Mouse (Mus musculus): ENCODE measurements at regions not wholly inside any gene's neighbourhood (a gene's known extent, or its start where the extent isn't known, plus 50 kb on each side); places are given as distances from the start of the nearest gene placed in this dataset.

DNA sequence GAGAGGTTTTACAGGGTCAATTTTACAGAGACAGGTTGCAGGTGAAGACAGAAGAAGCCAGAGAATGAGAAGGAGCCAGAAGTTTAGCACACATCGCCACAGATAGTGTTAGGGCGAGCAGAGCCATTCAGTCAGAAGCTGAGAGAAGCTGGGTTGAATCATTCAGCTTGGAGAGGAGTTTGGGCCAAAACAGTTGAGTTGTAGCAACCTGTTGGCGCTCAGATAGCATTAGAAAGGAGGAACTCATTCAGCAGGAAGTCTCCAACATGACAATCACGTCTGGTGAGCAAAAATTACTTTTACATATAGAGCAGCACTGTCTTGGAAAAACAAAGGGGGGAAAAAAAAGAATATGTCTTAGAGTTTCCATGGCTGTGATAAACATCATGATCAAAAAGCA is 53.2 kb downstream of the Fam43a start:
- 50% methylated on average over 4 of the region's 4 CpGs for WGBS
- DNase-seq (ENCODE audit: low read depth in 1 of 2, low spot score in 2 of 2) = no peak
- TF ChIP-seq CTCF (IDR thresholded peaks at IDR 0.05; ENCODE audit: extremely low read depth, insufficient read depth, insufficient read length, insufficient replicate concordance) = no peak
- TF ChIP-seq POLR2A (IDR thresholded peaks at IDR 0.05; ENCODE audit: low read depth, low read length) = no peak
- Histone ChIP-seq H3K4me1 (ENCODE audit: control insufficient read depth, insufficient read depth, insufficient read length) (peaks cover 5% of the 10 kb centered on the region; the same call in 1 of the 2 replicates), H3K4me3 (ENCODE audit: extremely low read depth, insufficient read depth, insufficient read length) (no peak overlapping the region), H3K27ac (ENCODE audit: insufficient read depth, low read length) (no peak overlapping the region), H3K36me3 (ENCODE audit: control insufficient read depth, insufficient read depth, low read length) (no peaks in the 10 kb centered on the region), H3K27me3 (ENCODE audit: control insufficient read depth, insufficient read depth, low read length) (no peaks in the 10 kb centered on the region)

GRCm38 (mm10) chr16:30653806-30654205 is 54.3 kb downstream of the Fam43a start:
- 64% methylated on average over 5 of the region's 5 CpGs for WGBS
- no peak overlapping the region for H3K27ac ChIP-seq (ENCODE audit: insufficient read depth, low read length)
- TF ChIP-seq POLR2A (IDR thresholded peaks at IDR 0.05; ENCODE audit: low read depth, low read length) (no peak), CTCF (IDR thresholded peaks at IDR 0.05; ENCODE audit: extremely low read depth, insufficient read depth, insufficient read length, insufficient replicate concordance) (no peak)
- H3K4me3 ChIP-seq (ENCODE audit: extremely low read depth, insufficient read depth, insufficient read length) = no peak overlapping the region
- no peaks in the 10 kb centered on the region for H3K36me3 ChIP-seq (ENCODE audit: control insufficient read depth, insufficient read depth, low read length)
- peaks cover 5% of the 10 kb centered on the region; the same call in 1 of the 2 replicates for H3K4me1 ChIP-seq (ENCODE audit: control insufficient read depth, insufficient read depth, insufficient read length)
- H3K27me3 ChIP-seq (ENCODE audit: control insufficient read depth, insufficient read depth, low read length) = no peaks in the 10 kb centered on the region
- no peak for DNase-seq (ENCODE audit: low read depth in 1 of 2, low spot score in 2 of 2)

DNA sequence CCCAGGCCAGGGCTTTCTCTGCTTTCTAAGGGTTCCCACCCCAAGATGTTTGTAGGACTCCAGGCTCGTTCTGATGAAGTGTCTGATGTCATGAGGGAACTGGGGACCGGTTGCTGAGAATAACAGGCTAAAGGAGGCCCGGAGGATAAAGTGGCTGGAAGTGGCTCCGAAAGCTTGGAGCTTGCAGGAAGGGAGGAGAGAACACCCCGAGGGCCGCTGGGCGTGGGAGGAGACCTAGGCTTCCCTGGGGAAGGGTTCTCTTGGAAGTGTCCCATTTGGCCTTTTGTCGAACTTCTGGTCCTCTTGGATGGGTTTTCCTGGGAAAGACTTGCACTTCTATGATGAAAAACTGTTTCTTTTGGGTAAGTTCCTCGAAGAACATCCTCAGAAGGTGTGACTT is 54.7 kb downstream of the Fam43a start:
- DNase-seq (ENCODE audit: low read depth in 1 of 2, low spot score in 2 of 2) = no peak
- Histone ChIP-seq H3K27ac (ENCODE audit: insufficient read depth, low read length) (no peak overlapping the region), H3K27me3 (ENCODE audit: control insufficient read depth, insufficient read depth, low read length) (no peaks in the 10 kb centered on the region), H3K4me3 (ENCODE audit: extremely low read depth, insufficient read depth, insufficient read length) (no peak overlapping the region), H3K4me1 (ENCODE audit: control insufficient read depth, insufficient read depth, insufficient read length) (peaks cover 5% of the 10 kb centered on the region; the same call in 1 of the 2 replicates), H3K36me3 (ENCODE audit: control insufficient read depth, insufficient read depth, low read length) (no peaks in the 10 kb centered on the region)
- no peak for TF ChIP-seq CTCF (IDR thresholded peaks at IDR 0.05; ENCODE audit: extremely low read depth, insufficient read depth, insufficient read length, insufficient replicate concordance)
- WGBS = 83% methylated on average over 9 of the region's 9 CpGs

GRCm38 (mm10) chr16:30655798-30656221 is 56.3 kb downstream of the Fam43a start:
- H3K36me3 ChIP-seq (ENCODE audit: control insufficient read depth, insufficient read depth, low read length) = no peaks in the 10 kb centered on the region
- no peaks in the 10 kb centered on the region for H3K27me3 ChIP-seq (ENCODE audit: control insufficient read depth, insufficient read depth, low read length)
- peaks cover 5% of the 10 kb centered on the region; the same call in 1 of the 2 replicates for H3K4me1 ChIP-seq (ENCODE audit: control insufficient read depth, insufficient read depth, insufficient read length)
- DNase-seq (ENCODE audit: low read depth in 1 of 2, low spot score in 2 of 2) = no peak
- no peak overlapping the region for H3K4me3 ChIP-seq (ENCODE audit: extremely low read depth, insufficient read depth, insufficient read length)
- no peak overlapping the region for H3K27ac ChIP-seq (ENCODE audit: insufficient read depth, low read length)
- no peak for TF ChIP-seq CTCF (IDR thresholded peaks at IDR 0.05; ENCODE audit: extremely low read depth, insufficient read depth, insufficient read length, insufficient replicate concordance)
- no peak for TF ChIP-seq POLR2A (IDR thresholded peaks at IDR 0.05; ENCODE audit: low read depth, low read length)
- 65% methylated on average over 5 of the region's 5 CpGs for WGBS

- no peaks in the 10 kb centered on the region; the same call in 1 of the 2 replicates for H3K4me1 ChIP-seq (ENCODE audit: control insufficient read depth, insufficient read depth, insufficient read length)
- no peaks in the 10 kb centered on the region for H3K27me3 ChIP-seq (ENCODE audit: control insufficient read depth, insufficient read depth, low read length)
- DNase-seq (ENCODE audit: low read depth in 1 of 2, low spot score in 2 of 2) = no peak
- WGBS = 95% methylated on average over 17 of the region's 17 CpGs
- H3K4me3 ChIP-seq (ENCODE audit: extremely low read depth, insufficient read depth, insufficient read length) = no peak overlapping the region
- TF ChIP-seq CTCF (IDR thresholded peaks at IDR 0.05; ENCODE audit: extremely low read depth, insufficient read depth, insufficient read length, insufficient replicate concordance) (no peak), POLR2A (IDR thresholded peaks at IDR 0.05; ENCODE audit: low read depth, low read length) (no peak)
- no peak overlapping the region for H3K27ac ChIP-seq (ENCODE audit: insufficient read depth, low read length)
- H3K36me3 ChIP-seq (ENCODE audit: control insufficient read depth, insufficient read depth, low read length) = no peaks in the 10 kb centered on the region
Observed at GRCm38 (mm10) chr16:30656881-30657280, 57.4 kb downstream of the Fam43a start.

DNA sequence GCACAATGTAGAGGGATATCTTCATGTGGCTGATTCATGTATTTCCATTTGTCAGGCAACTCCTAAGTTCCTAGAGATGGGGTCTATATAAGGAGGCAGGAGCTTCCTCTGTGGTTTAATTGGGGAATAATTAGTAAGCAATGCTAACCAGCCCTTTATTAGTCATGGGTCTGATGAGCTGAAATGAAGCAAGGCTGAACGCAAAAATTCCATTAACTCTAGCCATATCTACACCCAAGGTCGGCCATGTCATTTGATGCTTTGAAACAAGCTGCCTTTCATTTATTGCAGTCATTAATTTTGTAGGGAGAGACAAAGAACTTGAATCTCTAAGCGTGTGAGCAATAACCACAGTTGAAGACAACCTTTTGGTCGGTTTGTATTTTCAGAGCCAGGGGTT is 59.4 kb downstream of the Fam43a start:
- 93% methylated on average over 4 of the region's 4 CpGs for WGBS
- no peak overlapping the region for H3K4me3 ChIP-seq (ENCODE audit: extremely low read depth, insufficient read depth, insufficient read length)
- H3K36me3 ChIP-seq (ENCODE audit: control insufficient read depth, insufficient read depth, low read length) = no peaks in the 10 kb centered on the region
- TF ChIP-seq CTCF (IDR thresholded peaks at IDR 0.05; ENCODE audit: extremely low read depth, insufficient read depth, insufficient read length, insufficient replicate concordance) (no peak), POLR2A (IDR thresholded peaks at IDR 0.05; ENCODE audit: low read depth, low read length) (no peak)
- no peaks in the 10 kb centered on the region; the same call in 1 of the 2 replicates for H3K4me1 ChIP-seq (ENCODE audit: control insufficient read depth, insufficient read depth, insufficient read length)
- no peaks in the 10 kb centered on the region for H3K27me3 ChIP-seq (ENCODE audit: control insufficient read depth, insufficient read depth, low read length)
- no peak for DNase-seq (ENCODE audit: low read depth in 1 of 2, low spot score in 2 of 2)
- no peak overlapping the region for H3K27ac ChIP-seq (ENCODE audit: insufficient read depth, low read length)

DNA sequence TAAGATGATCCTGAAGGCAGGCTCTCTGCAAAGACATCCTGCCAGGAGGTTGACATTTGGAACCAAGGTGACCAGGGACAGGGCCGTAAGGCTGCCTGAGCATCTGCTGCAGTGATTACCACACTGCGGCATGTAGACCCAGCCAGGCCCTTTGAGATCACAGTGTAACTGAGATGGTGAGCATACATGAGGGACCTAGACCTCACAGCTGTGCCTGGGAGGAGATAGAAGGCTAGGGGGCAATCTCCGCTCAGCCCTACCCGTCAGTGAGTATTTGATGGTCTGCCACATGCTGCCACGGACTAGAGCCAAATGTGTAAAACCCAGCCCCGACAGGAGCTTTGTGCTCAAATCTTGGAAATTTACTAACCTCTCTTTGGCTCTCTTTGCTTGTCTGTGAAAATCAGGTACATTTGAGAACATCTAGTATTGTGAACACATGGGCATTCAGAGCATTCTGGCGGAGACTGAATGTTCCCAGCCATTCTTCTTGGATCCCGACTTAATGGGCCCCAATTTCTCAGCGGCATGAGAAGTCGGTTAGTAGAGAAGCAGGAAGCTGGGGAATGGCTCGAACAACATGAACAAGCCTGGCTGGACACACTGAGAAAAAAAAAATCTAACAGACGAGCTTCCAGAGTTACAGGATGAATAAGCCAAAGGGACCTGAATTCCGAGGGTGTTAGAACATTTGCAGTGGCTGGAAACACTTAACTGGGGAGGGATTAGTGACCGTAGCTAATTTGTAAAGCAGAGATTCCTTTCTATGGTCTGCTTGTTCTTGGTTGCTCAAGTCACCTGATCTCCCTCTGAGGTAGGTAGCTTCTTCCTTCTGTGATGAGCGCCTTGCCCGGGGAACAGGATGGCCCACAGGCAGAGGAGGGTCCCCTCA is 61.8 kb downstream of the Fam43a start:
- Histone ChIP-seq H3K27ac (ENCODE audit: insufficient read depth, low read length) (no peak overlapping the region), H3K4me1 (ENCODE audit: control insufficient read depth, insufficient read depth, insufficient read length) (no peaks in the 10 kb centered on the region), H3K36me3 (ENCODE audit: control insufficient read depth, insufficient read depth, low read length) (no peaks in the 10 kb centered on the region), H3K27me3 (ENCODE audit: control insufficient read depth, insufficient read depth, low read length) (no peaks in the 10 kb centered on the region), H3K4me3 (ENCODE audit: extremely low read depth, insufficient read depth, insufficient read length) (no peak overlapping the region)
- no peak for DNase-seq (ENCODE audit: low read depth in 1 of 2, low spot score in 2 of 2)
- TF ChIP-seq POLR2A (IDR thresholded peaks at IDR 0.05; ENCODE audit: low read depth, low read length) (no peak), CTCF (IDR thresholded peaks at IDR 0.05; ENCODE audit: extremely low read depth, insufficient read depth, insufficient read length, insufficient replicate concordance) (no peak)
- 88% methylated on average over 16 of the region's 16 CpGs for WGBS

All from spleen, adult 2 months (tissue).